Mouse (Mus musculus) lung, postnatal 14 days (tissue): ENCODE results near the gene Hypk.
A peak's percentile ranks its signal among the peaks of the same experiment; 100 is the strongest.

Source experiments
- DNase-seq: peaks from one replicate; pipeline ENCODE4 v3.0.0; 2021

Gene Hypk

DNA sequence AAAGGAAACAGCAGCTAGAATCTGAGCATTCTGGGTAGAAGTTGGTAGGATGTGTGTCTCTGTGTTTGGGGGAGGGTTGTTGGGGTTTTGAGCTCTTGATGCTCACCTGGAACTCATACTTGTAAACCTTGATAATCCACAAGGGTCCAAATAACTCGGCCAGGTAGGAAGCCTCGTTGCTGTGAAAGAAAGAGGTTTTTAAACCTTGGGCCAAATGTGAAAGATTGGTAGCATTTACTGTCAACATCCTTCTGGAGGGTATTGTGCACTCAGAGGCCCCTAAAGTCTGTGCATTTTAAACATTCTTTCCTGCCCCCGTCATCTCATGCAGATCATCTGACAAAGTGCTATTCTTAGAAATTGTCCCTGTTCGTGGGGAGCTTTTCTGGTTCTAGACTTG is at the start of gene Hypk:
TSS of gene Hypk (plus strand) at position 301 of the 400 bp plus-strand sequence.
- DNase-seq: no peak

DNA sequence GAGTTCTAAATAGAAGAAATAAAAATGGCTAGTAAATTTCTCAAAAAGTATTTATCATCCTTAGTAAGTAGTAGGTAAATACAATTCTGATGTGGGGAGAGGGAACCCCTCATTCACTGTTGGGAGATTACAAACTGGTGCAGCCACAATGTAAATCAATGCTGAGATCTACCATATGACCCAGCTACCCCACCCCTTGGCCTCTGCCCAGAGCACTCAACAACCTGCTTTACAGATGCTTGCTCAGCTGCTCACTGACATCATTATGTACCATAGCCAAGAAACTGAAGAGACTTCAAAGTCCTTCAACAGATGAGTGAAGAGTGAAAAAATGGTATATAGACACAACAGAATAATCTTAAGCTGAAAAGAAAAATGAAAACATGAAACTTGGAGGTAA is 49.8 kb upstream of the Hypk start:
- no peak for DNase-seq

DNA sequence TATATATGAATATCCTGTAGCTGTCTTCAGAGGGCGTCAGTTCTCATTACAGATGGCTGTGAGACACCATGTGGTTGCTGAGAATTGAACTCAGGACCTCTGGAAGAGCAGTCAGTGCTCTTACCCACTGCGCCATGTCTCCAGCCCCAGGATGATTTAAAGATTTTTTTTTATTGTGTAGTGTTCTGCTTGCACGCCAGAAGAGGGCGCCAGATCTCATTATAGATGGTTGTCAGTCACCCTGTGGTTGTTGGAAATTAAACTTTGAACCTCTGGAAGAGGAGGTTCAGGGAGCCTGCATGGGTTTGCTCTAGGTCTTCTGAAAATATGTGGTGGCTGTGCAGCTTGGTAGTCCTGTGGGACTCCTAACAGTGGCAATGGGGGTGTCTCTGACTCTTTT is 44.9 kb upstream of the Hypk start:
- peak; percentile 56 for DNase-seq

DNA sequence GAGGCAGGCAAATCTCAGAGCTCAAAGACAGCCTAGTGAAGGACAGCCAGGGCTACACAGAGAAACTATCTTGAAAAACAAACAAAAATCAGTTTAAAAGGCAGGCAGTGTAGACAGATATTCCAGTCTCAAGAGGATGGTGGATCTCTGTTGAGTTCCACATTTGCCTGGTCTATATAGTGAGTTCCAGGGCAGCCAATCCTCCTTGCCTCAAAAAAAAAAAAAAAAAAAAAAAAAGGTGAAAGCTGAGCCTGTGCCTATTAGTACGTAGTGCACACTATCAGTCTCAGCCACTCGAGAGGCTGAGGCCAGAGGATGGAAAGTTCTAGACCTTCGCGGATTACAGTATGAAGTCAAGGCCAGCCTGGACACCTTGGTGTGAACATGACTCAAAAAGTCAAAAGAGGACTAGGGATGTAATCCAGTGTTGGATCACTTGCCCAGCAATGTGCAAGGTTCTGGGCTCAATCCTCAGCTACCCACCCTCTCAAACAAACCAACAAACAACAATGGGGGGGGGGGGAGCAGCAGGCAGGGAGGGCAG is 40.2 kb upstream of the Hypk start:
- DNase-seq: no peak

DNA sequence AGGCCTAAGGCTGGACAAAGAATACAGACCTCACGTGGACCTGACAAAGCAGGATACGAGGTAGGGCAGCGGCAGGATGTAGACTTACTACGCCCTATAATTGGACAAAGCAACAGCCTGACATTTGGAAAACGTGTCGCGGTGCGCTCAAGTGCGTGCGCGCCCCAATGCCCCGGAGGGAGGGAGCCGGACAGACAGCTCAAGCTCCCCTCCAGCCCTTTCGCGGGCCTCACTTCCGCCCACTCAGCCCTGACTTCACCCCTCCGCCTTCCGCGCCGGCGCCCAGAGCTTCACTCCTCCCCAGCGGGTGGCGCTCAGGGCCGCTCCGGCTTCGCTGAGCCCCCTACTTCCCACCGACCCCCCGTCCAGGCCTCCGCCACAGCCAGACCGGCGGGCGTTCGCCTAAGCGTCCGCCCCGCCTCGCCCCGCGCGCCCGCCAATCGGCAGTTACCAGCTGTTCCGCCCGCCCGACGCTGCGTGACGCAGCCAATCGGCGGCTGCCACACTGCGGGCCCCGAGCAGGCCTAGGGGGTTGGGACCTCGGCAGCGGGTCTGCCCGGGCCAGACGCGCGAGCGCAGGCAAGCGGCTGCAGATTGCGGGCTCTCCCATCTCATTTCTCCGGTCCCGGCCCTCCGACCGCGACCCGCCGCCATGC is 39.6 kb upstream of the Hypk start, which contains the start of the genes Pdia3 and Catsper2:
TSS of gene Pdia3 (plus strand) at position 389 of the 656 bp plus-strand sequence.
TSS of gene Catsper2 (minus strand) at position 406 of the 656 bp plus-strand sequence.
- peak; percentile 95 for DNase-seq

DNA sequence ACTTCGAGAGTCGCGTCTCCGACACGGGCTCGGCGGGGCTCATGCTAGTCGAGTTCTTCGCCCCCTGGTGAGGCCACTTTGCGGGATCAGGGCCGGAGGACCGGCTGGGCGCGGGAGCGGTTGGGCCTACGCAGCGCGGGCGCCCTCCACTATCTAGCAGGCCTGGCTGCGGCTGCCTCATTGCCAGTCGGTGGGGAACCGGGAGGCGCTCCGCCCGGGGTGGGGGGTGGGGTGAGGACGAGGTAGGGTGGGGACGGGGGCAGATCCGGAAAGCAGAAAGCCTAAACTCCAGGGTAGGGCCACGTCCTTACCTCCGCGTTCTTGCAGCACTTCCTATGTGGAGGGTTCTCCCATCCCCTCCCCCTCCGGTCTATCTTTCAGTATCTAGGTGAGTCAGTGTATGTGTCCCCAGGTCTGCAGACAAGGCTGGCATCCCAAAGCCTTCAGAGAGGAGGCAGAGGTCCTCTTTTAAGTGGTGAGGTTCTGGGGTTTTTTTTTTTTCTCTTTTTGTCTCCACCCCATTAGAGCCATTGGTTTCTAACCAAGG is 38.9 kb upstream of the Hypk start:
- DNase-seq: peak; percentile 39

DNA sequence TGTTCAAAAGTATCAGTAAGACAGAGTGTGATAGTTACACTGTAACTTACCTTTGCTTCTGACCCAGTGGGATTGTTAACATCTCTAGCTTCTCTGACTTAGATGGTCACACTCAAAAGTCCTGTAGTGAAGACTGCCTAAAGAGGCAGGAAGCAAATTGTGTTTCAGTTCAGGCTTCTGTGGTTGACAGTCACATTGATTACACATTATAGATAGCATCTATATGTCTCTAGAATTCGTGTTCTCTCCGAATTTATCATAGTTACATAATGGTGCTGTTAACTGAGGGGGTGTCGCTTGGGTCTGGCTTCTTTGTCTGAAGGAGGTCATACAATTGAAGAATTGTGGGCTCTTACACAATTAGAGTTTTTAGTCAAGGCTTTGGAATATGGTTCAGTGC is 38.0 kb upstream of the Hypk start:
- no peak for DNase-seq

DNA sequence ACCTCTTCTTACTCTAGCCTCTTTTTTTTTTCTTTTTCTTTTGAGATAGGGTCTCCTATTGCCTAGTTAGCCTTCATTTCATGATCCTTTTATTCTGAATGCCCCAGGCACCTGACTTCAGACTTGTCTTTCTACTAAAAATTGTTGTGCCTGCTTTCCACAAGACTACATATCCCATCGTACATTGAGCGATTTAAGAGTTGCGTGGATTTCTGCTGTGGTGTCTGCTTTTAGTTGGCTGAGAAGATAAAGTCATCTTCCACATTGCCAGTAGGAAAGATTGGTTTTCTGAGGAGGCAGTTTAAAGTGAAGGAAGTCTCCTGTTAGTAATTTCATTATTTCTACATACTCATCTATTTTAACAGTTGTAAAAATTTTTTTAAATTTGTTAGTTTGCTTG is 37.5 kb upstream of the Hypk start:
- no peak for DNase-seq

DNA sequence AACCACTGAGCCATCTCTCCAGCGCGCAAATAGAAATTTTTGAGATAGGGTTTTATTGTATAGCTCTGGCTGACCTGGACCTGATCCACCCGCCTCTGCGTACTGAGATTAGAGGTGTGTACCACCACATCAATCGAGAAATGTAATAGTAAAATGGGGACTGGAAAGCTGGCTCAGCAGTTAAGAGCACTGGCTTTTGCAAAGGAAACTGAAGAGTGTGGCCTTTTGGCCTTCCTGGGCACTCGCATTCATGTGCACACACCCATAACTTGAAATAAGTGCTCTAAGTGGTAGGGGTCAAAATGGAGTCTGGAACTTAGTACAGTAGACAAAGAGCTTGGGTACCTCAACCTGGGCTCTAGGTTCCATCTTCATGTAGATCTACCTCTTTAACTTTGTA is 36.7 kb upstream of the Hypk start:
- no peak for DNase-seq

DNA sequence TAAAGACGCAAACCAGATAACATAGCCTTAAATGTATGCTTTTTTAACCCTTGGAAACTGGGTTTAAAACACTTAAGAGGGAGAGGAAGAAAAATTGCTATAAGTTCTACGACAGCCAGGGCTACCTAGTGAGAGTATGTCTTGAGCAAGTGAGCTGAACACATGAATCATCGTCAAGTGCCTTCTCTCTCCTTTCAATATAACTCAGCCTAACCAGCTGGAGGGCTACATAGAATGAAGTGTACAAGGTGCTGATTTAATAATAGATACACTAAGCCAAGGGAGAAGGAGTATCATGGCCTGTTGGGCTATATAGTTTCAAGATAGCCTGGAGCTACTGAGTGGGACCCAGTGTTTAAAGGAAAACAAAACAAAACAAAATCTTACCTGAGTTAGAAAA is 34.6 kb upstream of the Hypk start:
- no peak for DNase-seq

DNA sequence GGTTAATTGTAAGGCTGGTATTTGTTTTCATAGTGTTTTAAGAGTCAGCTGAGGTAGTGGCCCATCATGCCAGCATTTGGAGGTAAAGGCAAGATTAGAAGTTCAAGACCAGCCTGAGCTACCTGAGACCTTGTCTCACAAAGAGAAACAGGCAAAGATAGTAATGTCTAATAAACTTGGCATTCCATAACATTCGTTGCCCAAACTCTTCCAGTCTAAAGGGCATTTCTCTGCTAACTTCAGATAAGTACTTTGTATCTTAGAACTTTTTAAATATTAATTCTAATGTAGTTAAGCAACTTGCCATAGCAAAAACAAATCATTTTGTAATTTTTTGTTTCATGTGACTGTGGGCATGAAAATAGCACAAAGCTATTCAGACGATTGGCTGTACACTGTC is 29.9 kb upstream of the Hypk start:
- DNase-seq: no peak

DNA sequence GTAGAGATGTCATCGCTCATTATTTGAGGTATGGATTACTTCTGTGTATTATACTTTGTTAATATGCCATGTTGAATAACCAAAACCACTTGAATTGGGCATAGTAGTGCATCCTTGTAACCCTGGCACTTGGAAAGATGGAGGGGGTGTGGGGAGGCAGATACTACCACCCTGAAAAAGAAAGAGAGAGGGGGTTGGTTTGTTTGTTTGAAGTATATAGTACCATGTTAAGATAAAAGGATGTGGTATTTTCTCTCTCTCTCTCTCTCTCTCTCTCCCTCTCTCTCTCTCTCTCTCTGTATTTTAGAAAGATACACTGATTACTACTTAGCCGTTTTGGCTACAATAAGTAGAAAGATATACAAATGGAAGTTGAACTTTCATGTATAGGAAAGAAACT is 27.2 kb upstream of the Hypk start:
- no peak for DNase-seq

DNA sequence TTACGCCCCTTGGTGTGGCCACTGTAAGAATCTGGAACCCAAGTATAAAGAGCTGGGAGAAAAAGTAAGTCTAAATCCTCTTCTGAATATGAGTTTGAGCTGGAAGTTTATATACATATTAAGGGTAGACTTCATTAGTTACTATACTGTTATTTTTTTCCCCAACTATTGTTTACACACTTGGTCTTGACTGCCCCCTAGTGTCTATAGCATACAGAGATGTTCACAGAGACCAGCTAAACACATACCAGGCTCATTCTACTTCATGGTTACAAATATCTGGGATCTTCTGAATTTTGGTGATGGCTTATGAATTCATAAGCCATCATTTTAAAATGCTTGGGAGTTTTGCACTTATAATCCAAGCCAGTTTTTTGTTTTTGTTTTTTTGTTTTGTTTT is 18.2 kb upstream of the Hypk start:
- no peak for DNase-seq

DNA sequence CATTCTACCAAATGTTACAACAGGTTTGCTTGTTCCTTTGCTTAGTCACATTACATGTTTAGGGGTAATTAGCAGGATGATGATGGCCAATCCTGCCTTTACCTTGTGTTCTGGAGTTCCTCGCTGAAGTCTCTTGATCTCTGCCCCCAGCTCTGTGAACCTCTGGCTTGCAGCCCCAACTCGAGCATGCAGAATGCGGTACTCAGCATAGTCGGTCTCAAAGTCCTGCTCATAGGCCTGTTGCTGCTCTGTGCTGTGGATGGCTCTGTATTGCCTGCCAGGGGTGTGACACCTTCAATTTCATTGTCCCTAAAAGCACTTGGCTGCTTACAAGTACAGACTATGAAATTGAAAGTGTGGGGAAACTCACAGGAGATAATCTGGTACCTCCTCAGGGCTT is 13.3 kb upstream of the Hypk start:
- DNase-seq: no peak

DNA sequence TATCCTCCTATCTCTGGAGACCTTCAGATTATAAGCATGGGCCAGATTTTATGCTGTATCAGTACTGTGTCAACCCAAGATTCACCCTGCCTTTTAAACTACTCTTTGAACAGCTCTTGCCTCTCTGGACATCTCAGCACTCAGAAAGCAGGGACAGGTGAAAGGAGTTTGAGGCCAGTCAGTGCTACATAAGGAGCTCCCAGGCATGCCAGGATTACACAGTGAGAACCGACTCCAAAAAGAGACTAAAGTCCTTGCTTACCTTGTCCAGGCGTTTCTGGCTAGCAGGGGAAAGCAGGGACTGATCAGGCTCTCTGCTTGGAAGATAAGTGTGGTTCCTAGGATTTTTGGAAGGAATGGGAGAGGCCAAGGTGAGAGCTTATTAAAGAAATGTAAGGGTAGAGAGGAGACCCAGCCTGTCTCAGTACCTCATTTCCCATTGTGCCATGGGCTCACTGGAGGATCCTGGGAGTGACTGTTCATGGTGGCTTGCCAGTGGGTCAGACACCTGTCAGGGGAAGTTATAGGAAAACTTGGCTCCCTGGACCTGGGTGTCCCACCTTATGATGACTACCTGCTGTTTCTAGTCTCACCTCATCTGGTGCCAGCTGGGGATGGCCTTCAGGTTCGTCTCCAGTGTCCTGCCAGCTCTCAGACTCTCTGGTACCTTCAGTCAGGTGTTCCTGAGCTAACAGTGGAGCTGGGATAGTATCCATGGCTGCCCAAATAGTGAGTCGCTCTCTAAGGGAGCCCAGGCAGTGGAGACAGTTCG is 12.1 kb upstream of the Hypk start:
- DNase-seq: no peak

DNA sequence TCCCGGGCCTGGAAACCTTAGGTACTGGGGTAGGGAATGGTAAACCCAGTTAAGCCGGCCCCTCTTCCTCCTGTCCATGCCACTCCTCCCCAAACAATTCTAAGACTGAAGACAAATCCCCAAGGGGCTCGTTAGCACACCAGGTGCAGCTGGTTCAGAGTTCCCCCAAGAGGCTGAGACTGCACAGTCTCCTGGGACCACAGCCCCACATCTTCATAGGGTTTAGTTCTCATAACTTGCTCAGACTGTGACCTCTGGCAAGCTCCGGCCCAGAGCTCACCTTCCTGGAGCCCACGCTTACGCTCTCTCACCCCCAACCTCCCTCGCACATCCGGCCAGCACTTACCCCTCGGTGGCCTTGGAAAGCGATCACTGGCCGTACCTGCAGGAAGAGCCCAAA is 11.3 kb upstream of the Hypk start:
- DNase-seq: no peak

DNA sequence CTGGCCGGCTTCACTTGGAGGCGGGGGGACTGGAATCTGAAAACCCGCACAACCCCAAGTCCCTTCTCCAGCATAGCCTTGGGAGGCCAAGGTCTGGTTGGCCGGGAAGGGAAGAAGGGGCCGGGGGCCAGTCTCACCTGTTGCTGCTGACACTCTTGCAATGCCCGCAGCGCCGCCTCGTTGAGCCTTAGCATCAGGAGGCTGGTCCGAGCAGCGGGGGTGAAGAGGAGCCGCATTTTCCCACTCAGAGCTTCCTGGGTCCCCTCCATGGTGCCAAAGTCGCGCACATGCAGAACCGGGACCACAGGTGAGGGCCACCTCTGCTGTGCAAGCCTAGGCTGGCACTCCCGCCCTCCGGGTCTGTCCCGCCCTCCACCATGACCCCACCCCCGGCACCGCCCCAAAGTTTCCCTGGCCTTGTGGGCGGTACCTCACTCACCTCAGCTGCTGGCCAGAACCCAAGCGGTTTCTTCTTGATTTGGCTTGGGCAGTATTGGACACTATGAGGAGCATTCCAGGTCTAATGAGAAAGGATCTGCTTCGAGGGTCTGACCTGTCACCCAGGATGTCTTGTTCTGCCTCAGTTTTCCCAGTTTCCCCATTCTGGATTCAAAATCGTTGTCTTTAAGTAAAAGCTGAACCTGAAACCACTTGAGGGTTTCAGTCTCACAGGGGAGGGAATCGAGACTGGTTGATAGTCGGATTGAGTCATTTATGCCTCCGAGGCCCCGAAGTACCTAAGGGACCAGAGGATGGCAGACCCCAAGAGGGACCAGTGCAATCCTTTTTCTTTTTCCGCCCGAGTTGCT is 10.6 kb upstream of the Hypk start:
- peak; percentile 81 for DNase-seq

DNA sequence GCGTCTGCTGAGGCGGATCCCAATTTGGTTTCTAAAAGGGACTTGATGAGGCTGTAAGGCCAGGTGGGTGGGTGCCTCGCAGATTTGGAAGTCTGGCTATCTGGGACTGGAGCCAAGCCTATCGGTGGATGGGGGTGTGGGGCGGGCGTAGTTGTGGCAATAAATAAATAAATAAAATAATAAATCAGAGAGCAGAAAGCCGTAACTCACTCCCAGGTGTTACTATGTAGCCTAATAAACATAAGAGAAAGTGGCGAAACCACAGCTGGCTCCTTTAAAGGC is 10.1 kb upstream of the Hypk start:
- DNase-seq: no peak

DNA sequence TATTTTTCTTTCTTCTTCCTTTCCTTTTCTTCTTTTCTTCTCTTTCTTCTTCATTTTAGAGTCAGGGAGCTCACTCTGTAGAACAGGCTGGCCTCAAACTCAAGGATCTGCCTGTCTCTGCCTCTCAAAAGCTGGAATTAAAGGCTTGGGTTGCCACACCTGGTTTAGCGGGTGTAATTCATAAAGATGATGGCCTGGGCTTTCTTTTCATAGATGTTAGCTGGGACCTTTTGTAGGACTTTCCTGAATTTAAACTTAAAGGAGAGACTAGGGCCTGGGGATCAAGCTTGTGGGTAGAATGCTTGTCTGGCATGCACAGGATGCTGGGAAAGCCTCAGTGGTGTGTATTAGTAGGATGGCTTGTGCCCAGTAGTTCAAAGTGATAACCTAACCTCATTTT is 8.9 kb upstream of the Hypk start, which contains the start of gene Ell3:
TSS of gene Ell3 (minus strand) at position 101 of the 400 bp plus-strand sequence.
- DNase-seq: no peak

DNA sequence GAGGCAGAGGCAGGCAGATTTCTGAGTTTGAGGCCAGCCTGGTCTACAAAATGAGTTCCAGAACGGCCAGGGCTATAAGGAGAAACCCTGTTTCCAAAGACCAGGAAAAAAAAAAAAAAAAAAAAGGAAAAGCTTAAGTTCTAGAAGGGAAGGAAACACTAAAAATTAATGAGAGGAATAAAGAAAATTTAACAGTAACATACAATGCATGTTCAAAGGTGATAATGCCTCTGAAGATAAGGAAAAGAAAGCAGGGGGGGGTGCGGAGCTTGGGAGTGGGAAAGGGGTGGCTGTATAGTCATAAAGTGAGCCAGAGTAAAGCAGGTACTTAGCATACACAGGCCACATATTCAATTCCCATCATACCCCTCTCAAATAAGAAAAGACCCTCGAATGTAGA is 8.0 kb upstream of the Hypk start:
- DNase-seq: no peak

DNA sequence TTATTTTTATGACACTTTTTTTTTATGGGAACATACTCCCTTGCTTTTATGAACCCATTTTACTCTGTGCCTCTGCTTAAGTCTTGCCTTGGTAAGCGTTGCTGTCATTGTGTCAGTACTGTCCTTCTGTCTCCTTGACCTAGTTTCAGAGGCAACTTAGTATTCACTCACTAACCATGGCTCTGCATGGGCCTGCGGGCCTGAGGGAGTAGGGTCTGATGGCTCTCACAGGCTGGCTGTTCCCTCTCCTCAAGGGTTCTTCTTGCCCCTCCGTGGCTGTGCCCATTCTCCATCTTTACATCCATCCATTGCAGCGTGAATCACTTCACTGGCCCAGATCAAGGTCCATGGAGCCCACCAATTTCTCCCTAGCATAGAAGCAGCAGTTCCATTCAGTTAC is 6.6 kb upstream of the Hypk start:
- no peak for DNase-seq

DNA sequence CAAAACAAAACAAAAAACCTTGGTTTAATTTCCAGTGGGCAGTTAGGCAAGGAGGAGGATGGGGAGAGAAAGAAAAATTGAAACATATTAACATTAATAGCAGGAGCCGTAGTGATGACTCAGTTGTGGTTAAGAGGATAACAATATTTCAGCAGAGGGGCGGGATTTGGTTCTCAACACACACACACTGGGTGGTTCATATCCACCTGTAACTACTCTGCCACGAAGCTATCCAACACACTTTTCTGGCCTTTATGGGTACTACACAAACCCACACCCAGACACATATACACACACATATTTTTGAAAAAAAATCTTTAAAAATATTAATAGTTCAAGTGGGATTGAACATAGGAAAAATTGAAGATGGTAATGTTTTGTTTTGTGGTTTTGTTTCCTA is 6.1 kb upstream of the Hypk start:
- DNase-seq: no peak

DNA sequence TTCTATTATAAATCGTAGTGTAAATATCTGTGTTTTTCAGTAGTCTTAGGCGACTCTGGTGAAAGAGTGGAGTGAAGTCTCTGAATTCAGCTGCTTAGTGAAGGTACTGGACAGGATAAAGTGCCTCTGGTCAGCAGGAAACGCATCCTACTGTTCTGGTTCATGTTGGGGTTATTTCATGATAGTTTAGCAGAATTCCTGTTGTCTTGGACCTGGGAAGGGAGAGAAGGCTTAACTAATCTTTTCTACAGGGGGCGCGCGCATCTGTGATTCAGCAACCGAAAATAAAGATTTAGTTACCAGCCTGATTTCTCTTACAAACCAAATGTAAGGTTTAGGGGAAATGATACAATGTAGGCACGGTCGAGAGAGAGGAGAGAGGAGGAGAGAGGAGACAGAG is 5.0 kb upstream of the Hypk start:
- DNase-seq: peak; percentile 58
